Mouse (Mus musculus) heart, postnatal 36 days (tissue): Measurements from ENCODE around the gene Gpr155. TPM values are rescaled to one million over a fixed set of nuclear protein-coding genes. Genes with fewer than 3 reads are reported as not detected.
A peak's percentile ranks its signal among the peaks of the same experiment; 100 is the strongest.

Experiments used
- DNase-seq, 2 experiments: peaks; one replicate each; pipeline ENCODE4 v3.0.0; 2021 to 2022
- intact Hi-C: fragments of 180-260 bp; cut with DNase I; formaldehyde crosslinking; loops from one replicate; pipeline ENCODE4 v1.15.1; 2025
- total RNA-seq, 2 experiments: library from RNA; stranded (reverse); gene quantifications; 2 replicates each; pipeline ENCODE4 v1.2.3; 2021

Gene Gpr155
- total RNA-seq = 10 to 100 TPM; 13.1 to 13.8 TPM

DNA sequence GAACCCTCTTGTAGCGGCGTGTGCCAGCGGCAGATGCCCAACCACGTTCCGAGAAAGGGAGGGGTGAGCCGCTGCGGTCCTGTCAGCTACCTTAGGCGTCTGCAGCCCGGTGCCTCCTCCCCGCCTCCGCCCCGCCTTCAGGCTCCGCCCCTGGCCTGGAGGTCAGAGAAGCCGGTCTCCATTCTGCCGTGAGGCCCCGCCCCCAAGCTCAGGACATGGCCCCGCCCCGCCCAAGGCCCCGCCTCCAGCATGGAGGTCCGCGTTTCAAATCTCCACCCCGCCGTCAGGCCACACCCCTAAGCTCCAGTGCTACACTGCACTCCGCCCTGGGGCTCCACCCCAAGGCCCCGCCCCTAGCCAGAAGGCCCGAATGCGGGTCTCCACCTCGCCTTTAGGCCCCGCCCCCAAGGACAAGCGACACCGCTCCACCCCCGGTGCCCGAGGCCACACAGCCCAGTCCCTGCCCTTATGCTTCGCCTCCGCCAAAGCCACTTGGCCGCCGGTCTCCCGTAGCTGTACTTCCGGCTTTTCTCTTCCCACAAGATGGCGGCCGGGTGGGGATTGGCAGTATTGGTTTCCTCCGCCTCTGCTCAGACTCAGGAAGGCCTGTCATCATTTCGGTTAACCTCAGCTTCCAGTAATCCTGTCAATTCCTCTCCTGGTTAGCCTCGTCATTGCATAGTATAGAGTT is at the start of gene Gpr155:
Gene Gpr155 (minus strand): TSS at position 217 of the 691 bp plus-strand sequence.
- peak; percentile 98 to 99 for DNase-seq
- intact Hi-C loops = loop anchor here (2.0 kb wide), 1 partner anchor 74 kb away; the partner anchor contains the start of genes Cir1 and Scrn3

DNA sequence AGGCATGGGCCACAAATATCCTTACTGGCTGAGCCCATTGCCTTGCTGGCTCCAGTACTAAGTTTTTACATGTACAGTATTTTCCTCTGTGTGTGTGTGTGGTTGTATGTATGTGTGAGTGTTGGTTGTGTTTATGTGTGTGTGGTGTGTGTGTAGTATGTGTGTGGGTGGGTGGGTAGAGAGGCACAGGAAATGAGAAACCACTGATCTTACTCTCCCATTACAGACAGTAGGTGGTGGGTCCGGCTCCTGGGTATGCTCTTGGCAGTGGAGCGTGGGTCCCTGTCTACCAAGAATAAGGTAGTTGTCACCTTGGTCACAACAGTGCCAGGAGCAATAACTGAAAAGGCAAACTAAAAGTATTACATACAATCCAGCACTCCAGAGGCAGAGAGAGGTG is 49.5 kb upstream of the Gpr155 start:
- DNase-seq = no peak
- intact Hi-C loops = no loop called here

DNA sequence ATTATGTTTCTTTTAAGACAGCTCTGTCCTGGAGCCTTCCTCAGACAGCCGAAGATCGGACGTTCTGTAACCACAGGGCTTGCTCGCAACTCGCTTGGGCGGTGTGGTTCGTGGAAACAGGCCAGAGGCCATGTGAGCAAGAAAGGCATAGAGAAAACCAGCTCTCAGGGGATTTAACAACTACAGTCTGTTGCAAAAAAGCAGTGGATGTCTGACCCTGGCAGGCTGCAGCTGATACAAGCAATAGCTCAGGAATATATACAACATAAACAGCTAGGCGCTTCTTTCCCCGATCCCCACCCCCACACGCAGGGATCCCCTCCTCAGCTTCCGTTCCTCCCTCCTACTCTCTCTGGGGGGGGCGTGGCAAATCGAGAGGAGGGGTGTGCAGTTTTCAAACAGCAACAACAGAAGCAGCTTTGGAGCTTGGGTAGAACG is 45.6 kb upstream of the Gpr155 start:
- peak in 1 of 2 experiments; percentile 22 for DNase-seq
- intact Hi-C loops = no loop called here

DNA sequence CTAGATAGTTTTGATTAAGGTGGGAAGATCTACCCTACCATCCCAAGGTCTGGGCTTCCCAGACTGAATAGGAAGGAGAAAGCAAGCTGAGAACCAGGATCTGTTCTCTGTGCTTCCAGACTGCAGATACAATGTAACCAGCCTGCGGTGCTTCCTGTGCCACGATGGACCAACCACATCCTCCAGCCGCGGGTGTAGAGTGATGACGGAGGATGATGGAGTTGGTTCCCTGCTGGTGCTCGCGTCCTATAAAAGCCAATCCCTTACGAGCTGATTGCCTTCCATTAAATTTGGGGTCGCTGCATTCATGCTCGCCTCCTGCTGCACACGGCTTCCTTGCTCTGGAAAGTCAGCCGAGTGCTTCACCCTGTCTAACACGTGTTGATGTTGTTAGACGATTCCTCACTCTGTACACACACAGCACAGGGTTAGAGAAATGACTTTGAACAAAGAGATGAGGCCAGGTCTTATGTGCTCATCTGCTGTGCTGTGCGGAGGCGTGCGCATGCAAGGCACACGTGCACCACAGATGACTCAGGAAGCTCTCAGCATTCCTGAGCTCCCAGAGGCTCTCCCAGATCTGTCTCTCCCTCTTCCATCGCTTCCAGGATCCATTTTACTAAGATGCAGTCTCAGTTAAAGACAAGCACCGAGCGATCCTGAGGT is 42.6 kb upstream of the Gpr155 start:
- peak in 1 of 2 experiments; percentile 15 for DNase-seq
- intact Hi-C loops = no loop called here

DNA sequence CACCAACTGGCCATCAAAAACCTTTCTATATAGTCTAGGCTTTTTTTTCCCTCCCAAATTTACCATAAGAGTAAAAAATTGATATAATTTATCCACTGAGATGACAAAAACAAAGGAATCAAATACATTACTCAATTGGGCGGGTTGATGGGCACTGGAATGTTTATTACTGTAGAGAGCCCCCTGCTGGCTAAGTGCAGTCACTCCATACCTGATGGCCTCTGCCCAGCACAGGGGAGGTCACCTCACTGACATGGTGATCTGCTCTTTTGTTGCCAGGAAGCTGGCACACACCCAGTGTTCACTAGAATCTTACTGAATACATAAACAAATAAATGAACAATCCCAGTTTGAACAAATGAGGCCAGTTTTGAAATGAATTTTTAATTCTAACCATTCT is 40.9 kb upstream of the Gpr155 start:
- DNase-seq = peak; percentile 26

DNA sequence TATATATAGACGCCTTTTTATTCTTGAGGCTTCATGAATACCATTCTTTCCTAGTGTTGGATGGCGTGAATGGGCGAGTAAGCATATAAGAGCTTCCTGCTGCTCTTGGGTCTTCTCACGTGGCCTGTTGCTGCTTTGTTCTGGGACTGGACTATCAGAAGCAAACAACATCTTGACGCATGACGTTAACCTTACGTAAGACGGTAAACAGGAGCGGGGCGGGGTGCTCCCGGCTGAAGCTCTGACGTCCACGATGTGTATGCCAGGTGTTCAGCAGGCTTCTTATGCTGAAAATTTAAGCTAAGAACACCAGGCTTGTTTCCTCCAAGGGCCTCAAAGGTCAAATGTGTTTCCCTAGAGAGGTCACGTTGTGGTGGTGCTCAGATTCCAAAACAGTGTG is 39.5 kb upstream of the Gpr155 start:
- intact Hi-C loops = no loop called here

More for the DNA sequence above, 40.9 kb upstream of the Gpr155 start:
- intact Hi-C loops = no loop called here

DNA sequence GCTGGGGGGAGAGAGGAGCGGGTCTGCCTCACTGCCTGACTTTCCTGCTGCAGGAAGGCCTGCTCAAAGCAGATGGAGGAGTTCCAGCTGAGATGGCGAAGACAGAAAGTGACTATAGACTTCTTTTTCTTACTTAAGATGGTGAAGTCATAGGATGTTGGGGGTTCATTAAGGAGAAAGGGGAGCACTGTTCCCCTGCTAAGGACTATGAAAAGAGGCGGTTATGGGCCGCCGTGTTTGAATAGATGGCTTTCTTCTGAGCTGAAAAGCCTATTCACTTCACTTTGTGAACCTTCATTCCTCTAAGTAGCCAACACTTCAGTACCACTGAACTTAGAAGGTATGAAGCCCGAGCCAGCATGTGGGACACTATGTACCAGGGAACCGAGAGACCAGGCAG is 33.4 kb upstream of the Gpr155 start:
- DNase-seq = no peak
- intact Hi-C loops = loop anchor here (5.0 kb wide), 1 partner anchor 107 kb away; the partner anchor contains the start of genes Cir1 and Scrn3

More for the DNA sequence above, 39.5 kb upstream of the Gpr155 start:
- DNase-seq = no peak

DNA sequence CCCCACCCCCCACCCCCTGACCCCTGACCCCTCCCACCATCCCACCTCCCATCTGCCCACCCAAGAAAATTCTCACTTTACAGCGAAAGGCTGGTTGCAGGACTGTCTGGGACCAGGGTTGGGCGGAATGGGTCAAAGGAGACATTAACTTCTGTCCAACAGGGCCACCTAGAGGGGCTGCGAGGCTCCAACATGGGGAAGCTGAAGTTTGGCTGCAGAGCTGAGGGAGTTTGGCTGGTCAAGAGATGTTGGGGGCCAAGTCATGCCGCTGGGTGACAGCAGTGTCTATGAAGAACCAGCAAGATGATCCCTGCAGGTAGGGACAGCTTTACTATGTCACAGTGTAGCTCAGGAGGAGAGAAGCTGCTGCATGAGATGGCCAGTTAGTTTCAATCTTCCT is 32.9 kb upstream of the Gpr155 start:
- peak; percentile 19 to 32 for DNase-seq
- intact Hi-C loops = loop anchor here (5.0 kb wide), 1 partner anchor 107 kb away; the partner anchor contains the start of genes Cir1 and Scrn3

DNA sequence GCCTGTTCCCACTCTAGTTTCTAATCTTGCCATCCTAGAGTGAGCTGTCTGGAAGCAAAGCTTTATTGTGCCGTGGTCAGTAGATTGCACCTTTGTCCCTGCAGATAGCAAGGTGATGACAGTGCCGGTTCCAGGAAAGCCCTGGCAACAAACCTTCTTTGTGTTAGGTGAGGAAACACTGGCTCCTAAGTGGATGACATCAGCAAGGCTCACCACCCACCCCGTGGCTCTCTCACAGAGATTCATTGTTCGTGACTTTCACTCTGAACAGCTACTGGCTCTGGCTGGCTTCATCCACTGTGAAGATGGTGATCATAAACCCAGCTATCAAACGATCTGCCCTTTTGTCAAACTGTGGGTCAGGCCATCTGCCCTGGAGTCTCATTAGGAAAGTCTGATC is 29.5 kb upstream of the Gpr155 start:
- intact Hi-C loops = loop anchor here (5.0 kb wide), 1 partner anchor 104 kb away; the partner anchor contains the start of genes Cir1 and Scrn3

DNA sequence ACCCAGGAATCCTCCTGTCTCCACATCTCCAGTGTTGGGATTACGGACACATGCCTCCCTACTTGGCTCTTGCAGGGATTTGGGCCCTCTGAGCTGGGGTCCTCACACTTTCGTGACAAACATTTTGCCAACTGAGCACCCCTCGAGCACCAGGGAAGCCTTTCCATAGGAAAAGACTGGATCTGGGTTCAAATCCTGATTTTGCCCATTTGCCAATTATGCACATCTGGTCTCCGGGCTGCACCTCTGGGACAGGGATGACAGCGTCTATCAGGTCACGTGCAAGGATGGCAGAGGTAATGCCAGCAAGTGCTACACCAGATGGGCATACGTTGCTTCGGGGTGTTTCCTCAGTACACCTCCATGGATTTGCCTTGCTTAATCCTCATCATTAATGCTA is 23.7 kb upstream of the Gpr155 start:
- DNase-seq = no peak
- intact Hi-C loops = no loop called here

More for the DNA sequence above, 29.5 kb upstream of the Gpr155 start:
- DNase-seq = no peak

DNA sequence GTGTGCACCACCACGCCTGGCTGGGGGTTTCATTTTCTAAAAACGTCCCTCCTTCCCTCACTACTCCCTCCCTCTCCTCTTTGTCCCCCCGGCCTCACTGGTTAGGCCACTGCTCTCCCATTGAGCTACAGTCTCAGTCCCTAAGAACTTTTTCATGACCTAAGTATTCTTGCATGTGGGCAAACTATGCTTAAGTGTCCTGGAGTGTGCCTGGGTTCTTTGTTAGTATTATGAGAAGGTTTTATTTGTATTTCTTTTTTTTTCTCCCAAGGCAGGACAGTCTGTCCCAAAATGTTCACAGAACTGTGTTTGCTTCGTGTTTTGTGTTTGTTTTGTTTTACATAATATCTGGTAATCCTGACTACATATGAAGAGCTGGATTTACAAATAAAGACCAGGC is 21.3 kb upstream of the Gpr155 start:
- no peak for DNase-seq
- intact Hi-C loops = loop anchor here (10.0 kb wide), 1 partner anchor 243 kb away; no protein-coding TSS in a partner anchor

DNA sequence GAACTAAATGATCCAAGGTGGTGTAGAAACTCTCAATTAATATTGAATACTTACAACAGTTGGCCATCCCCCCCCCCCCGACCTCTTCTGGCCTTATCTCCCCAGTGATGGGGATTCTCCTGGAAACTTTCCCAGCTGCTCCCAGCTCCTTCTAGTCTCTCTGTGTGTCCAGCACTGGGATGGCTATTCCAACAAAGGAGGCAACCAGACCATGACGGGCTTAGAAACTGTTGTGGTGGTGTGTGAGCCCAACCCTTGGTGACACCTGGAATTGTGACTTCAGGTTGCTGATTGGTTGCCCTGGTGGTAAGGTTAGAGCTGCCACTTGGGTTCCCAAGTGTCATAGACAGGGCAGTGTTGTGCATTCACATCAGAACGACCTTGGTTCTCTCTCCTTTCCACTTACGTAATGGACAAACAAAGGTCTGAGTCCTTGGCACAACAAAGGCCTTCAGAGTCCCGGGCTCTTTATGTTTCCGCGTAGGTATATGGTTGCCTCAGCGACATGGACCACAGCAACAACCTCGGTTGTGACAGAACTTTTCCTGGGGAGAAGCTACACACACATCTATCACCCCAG is 20.1 kb upstream of the Gpr155 start:
- no peak for DNase-seq
- intact Hi-C loops = loop anchor here (10.0 kb wide), 1 partner anchor 242 kb away; no protein-coding TSS in a partner anchor

DNA sequence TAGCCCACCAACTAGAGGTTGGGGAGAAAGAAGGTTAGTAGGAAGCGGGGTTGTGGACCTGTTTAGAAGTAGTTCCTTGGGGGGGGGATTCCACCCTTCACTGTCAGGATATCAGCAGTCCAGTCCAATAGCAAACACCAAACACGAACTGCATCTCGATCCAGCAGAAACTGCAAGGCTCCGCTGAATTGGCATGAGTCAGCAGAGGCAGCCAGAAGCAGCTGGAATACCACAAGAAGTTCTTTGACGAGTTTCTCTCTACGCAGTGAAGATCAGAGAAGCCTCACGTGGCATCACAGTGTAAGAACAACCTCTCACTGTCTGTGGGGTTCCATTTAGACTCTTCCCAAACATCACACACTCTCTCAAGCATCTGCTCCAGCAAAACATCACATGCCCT is 18.6 kb upstream of the Gpr155 start:
- intact Hi-C loops = loop anchor here (10.0 kb wide), 1 partner anchor 240 kb away; no protein-coding TSS in a partner anchor
- no peak for DNase-seq

DNA sequence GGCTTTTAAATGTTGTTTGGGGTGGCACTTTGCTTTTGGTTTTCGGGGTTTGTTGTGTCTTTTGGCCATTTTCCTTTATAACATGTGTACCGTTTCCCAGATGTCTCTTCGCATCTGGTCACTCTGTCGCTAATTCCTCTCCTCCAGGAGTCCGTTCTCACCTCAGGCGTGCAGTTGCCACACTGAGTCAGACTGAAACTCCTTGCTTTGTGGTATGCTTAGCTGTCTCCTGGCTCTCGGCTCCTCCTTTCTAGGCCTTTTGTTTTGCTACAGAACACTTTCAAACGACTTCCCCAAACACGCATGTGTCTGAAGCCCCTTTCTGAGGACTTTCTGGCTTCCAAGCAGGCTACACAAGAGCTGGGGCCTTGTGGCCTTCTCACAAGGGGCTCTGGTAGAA is 18.1 kb upstream of the Gpr155 start:
- no peak for DNase-seq
- intact Hi-C loops = loop anchor here (10.0 kb wide), 1 partner anchor 240 kb away; no protein-coding TSS in a partner anchor

DNA sequence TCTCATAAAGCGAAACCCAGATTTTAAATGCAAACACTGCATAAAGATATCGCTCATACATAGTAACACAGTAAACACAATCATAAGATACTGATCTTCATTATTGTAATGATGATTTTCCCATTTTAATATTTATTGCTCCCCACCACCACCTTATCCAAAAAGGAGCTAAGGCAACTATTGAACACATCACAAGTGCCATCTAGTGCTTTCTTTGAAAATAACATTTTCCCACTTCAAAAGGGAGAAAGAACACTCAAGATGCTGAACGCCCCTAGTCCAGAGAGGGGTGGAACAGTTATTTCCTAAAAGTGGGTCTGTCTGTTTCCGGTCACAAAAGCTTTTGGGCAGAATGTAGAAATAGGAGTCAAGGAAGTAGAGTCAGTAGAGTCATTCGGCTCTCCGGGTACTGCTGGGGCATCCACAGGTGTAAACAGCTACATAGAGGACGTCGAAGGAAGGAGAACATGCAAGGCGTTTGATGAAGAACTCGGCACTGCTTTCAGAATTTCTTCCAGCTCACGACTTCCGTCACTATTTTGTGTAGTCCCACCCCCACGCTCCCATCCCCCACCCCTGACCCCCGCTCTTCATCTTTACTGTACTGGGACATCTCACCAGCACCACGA is 17.1 kb upstream of the Gpr155 start:
- DNase-seq = no peak
- intact Hi-C loops = loop anchor here (10.0 kb wide), 1 partner anchor 239 kb away; no protein-coding TSS in a partner anchor

DNA sequence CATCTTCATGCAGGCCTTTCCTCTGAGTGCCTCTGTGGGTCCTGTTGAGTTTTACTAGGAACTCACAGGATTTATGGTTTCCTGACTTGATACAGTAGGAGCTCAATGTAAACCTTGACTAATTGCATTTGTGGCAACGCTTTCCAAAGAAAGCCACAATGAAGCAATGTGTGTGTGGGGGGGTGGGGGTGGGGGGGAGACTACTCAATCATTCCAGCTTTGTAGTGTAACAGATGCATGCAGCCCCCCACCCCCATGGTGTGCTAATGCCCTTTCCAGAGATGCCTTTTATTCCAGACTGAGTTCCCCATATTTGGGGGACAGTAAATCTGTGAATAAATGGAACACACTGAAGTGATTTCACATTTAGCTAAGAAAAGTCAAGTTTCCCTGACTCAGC is 15.3 kb upstream of the Gpr155 start:
- no peak for DNase-seq
- intact Hi-C loops = loop anchor here (10.0 kb wide), 1 partner anchor 237 kb away; no protein-coding TSS in a partner anchor

DNA sequence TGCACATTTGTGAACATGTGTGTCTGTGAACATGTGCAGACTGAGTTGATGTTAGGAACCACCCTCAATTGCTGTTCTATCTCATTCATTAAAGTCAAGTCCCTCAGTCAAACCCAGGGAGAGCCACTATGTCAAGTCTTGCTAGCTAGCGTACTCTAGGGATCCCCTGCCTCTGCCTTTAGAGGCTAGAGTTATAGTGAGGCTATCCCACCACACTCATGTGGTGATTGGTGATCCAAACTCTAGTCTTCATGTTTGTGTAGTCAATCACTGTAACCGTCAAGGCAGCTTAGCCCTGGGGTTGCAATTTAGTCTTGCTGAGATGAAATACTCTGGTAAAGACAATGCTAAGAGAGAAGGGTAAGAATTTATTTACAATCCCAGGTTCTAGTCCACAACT is 11.1 kb upstream of the Gpr155 start:
- intact Hi-C loops = no loop called here
- DNase-seq = no peak

DNA sequence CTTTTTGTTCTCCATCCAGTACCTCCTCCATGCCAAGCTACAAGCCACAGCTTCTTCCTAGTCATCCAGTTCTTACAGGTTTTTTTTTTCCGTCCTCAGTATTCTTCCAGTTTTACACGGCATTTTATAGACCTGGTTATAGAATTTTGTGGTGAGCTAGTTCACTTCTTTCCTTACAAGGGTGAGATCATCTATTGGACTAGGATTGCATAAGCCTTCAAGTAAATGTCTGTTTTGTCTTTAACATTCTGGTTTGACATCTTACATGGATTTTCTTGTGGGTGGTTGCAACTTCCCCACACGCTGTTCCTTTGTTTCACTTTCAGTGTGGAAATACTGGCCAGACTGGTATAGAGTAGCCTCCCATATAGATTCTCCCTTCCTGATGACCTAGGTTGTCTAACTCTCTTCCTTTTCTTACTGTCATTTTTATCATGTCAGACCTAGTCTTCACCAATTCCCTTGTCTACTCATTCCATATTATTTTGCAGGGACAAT is 10.5 kb upstream of the Gpr155 start:
- intact Hi-C loops = no loop called here
- no peak for DNase-seq

DNA sequence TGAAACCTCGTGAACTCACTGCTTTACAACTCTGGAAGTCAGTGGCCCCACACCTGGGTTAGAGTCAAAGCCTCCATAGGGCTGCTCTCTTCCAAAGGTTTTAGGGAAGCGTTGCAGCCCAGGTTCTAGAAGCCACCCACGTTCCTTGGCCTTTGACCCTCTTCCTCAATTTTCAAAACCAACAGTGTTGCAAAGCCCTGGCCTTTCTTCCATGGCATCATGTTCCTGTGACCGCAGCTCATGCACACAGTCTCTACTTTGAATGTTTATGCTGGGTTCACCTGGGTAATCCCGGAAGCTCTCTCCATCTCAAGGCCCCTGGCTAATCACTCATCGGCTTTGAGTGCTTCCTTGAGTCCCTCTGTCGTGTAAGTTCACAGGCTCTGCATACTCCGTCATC is 9.1 kb upstream of the Gpr155 start:
- intact Hi-C loops = no loop called here
- DNase-seq = no peak

DNA sequence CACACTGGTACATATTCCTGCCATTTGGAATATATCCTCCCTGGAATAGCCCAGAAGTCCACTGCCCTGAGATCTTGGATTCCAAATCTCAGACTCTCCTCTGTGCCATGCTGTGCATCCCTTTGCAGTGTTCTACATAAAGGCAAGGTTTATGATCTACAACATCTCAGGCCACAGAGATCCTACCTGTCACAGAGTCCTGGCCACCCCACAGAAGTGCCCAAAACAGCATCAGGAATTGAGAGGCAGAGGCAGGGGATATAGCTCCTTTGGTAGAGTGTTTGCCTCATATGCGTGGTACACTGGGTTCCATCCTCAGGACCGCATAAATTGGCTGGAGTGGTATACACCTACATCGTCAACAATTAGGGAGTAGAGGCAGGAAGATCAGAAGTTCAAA is 8.1 kb upstream of the Gpr155 start:
- intact Hi-C loops = no loop called here
- no peak for DNase-seq
